Mouse (Mus musculus): Measurements from ENCODE around the gene Rbm38. TPM values are rescaled to one million over a fixed set of nuclear protein-coding genes. Genes with fewer than 3 reads are reported as not detected.

The Rbm38 gene
- polyA plus RNA-seq, 1 experiment from 2014 or later: 147 TPM

GRCm38 (mm10) chr2:173036611-173037010 lies 16.3 kb downstream of the Rbm38 start:
- H3K9ac ChIP-seq: no peak overlapping the region
- peaks cover 47% of the 10 kb centered on the region for H3K4me1 ChIP-seq (replicated peaks)
- no peaks in the 10 kb centered on the region for H3K9me3 ChIP-seq (replicated peaks)
- peak overlapping the region; percentile 25 for H3K4me2 ChIP-seq
- ATAC-seq (ENCODE audit: insufficient number of reproducible peaks, low FRiP score): no peak
- no peaks in the 10 kb centered on the region for H3K27me3 ChIP-seq (replicated peaks)
- H3K4me3 ChIP-seq: no peak overlapping the region
- peak overlapping the region; percentile 70 for H3K27ac ChIP-seq (ENCODE audit: poor library complexity, severe bottlenecking)
- WGBS: 47% methylated on average over 4 of the region's 4 CpGs
- H3K36me3 ChIP-seq: peaks cover 45% of the 10 kb centered on the region

GRCm38 (mm10) chr2:173037347-173037746 lies 17.0 kb downstream of the Rbm38 start:
- 61% methylated on average over 5 of the region's 5 CpGs for WGBS
- Histone ChIP-seq H3K4me3 (no peak overlapping the region), H3K4me1 (replicated peaks) (peaks cover 47% of the 10 kb centered on the region), H3K27me3 (replicated peaks) (no peaks in the 10 kb centered on the region), H3K27ac (ENCODE audit: poor library complexity, severe bottlenecking) (peak overlapping the region; percentile 70), H3K36me3 (peaks cover 38% of the 10 kb centered on the region), H3K4me2 (peak overlapping the region; percentile 11; the same call in 1 of the 2 replicates), H3K9me3 (replicated peaks) (no peaks in the 10 kb centered on the region), H3K9ac (no peak overlapping the region)
- 0 out of 2 replicates have a peak, but pooled peaks have one; percentile 10 for ATAC-seq (ENCODE audit: insufficient number of reproducible peaks, low FRiP score)

- WGBS: 47% methylated on average over 7 of the region's 7 CpGs
- peaks cover 31% of the 10 kb centered on the region for H3K36me3 ChIP-seq
- peak overlapping the region; percentile 70 for H3K27ac ChIP-seq (ENCODE audit: poor library complexity, severe bottlenecking)
- no peak overlapping the region for H3K4me3 ChIP-seq
- H3K4me2 ChIP-seq: peak overlapping the region; percentile 13; the same call in 1 of the 2 replicates
- H3K27me3 ChIP-seq (replicated peaks): no peaks in the 10 kb centered on the region
- no peak overlapping the region for H3K9ac ChIP-seq
- peaks cover 54% of the 10 kb centered on the region for H3K4me1 ChIP-seq (replicated peaks)
- peak; percentile 85 for ATAC-seq (ENCODE audit: insufficient number of reproducible peaks, low FRiP score)
- no peaks in the 10 kb centered on the region for H3K9me3 ChIP-seq (replicated peaks)
These were observed 17.7 kb downstream of the Rbm38 start for GRCm38 (mm10) chr2:173037827-173038607.

- H3K36me3 ChIP-seq: peaks cover 21% of the 10 kb centered on the region
- ATAC-seq (ENCODE audit: insufficient number of reproducible peaks, low FRiP score): no peak
- H3K27me3 ChIP-seq (replicated peaks): no peaks in the 10 kb centered on the region
- H3K4me1 ChIP-seq (replicated peaks): peaks cover 57% of the 10 kb centered on the region
- no peak overlapping the region for H3K4me3 ChIP-seq
- H3K9me3 ChIP-seq (replicated peaks): no peaks in the 10 kb centered on the region
- no peak overlapping the region for H3K9ac ChIP-seq
- H3K27ac ChIP-seq (ENCODE audit: poor library complexity, severe bottlenecking): peak overlapping the region; percentile 32
- 92% methylated on average over 4 of the region's 4 CpGs for WGBS
- H3K4me2 ChIP-seq: no peak overlapping the region
These were observed 18.7 kb downstream of the Rbm38 start for GRCm38 (mm10) chr2:173039041-173039440.

- no peak for ATAC-seq (ENCODE audit: insufficient number of reproducible peaks, low FRiP score)
- Histone ChIP-seq H3K27me3 (replicated peaks) (no peaks in the 10 kb centered on the region), H3K27ac (ENCODE audit: poor library complexity, severe bottlenecking) (no peak overlapping the region), H3K4me1 (replicated peaks) (peaks cover 52% of the 10 kb centered on the region), H3K9me3 (replicated peaks) (no peaks in the 10 kb centered on the region), H3K9ac (no peak overlapping the region), H3K4me2 (no peak overlapping the region), H3K36me3 (peaks cover 4% of the 10 kb centered on the region; the same call in 1 of the 2 replicates), H3K4me3 (no peak overlapping the region)
- WGBS: 91% methylated on average over 3 of the region's 3 CpGs
These were observed 20.5 kb downstream of the Rbm38 start for GRCm38 (mm10) chr2:173040803-173041202.

GRCm38 (mm10) chr2:173041242-173041641 lies 20.9 kb downstream of the Rbm38 start:
- H3K9me3 ChIP-seq (replicated peaks): no peaks in the 10 kb centered on the region
- H3K4me3 ChIP-seq: no peak overlapping the region
- no peak for ATAC-seq (ENCODE audit: insufficient number of reproducible peaks, low FRiP score)
- 0 out of 2 replicates have a peak, but pooled peaks cover under 1% of the 10 kb centered on the region for H3K36me3 ChIP-seq
- no peak overlapping the region for H3K9ac ChIP-seq
- no peak overlapping the region for H3K4me2 ChIP-seq
- H3K4me1 ChIP-seq (replicated peaks): peaks cover 52% of the 10 kb centered on the region
- 60% methylated on average over 5 of the region's 5 CpGs for WGBS
- H3K27ac ChIP-seq (ENCODE audit: poor library complexity, severe bottlenecking): no peak overlapping the region
- no peaks in the 10 kb centered on the region for H3K27me3 ChIP-seq (replicated peaks)

GRCm38 (mm10) chr2:173041893-173042292 lies 21.6 kb downstream of the Rbm38 start:
- H3K27me3 ChIP-seq (replicated peaks): no peaks in the 10 kb centered on the region
- H3K36me3 ChIP-seq: no peaks in the 10 kb centered on the region
- 50% methylated on average over 1 of the region's 1 CpGs for WGBS
- H3K4me2 ChIP-seq: no peak overlapping the region
- H3K27ac ChIP-seq (ENCODE audit: poor library complexity, severe bottlenecking): no peak overlapping the region
- no peak overlapping the region for H3K4me3 ChIP-seq
- ATAC-seq (ENCODE audit: insufficient number of reproducible peaks, low FRiP score): no peak
- H3K4me1 ChIP-seq (replicated peaks): peaks cover 54% of the 10 kb centered on the region
- no peaks in the 10 kb centered on the region for H3K9me3 ChIP-seq (replicated peaks)
- no peak overlapping the region for H3K9ac ChIP-seq

GRCm38 (mm10) chr2:173042504-173043162 lies 22.3 kb downstream of the Rbm38 start:
- H3K27me3 ChIP-seq (replicated peaks): no peaks in the 10 kb centered on the region
- H3K4me1 ChIP-seq (replicated peaks): peaks cover 61% of the 10 kb centered on the region
- no peak for ATAC-seq (ENCODE audit: insufficient number of reproducible peaks, low FRiP score)
- no peaks in the 10 kb centered on the region for H3K36me3 ChIP-seq
- peak overlapping the region; percentile 68 for H3K27ac ChIP-seq (ENCODE audit: poor library complexity, severe bottlenecking)
- H3K9ac ChIP-seq: no peak overlapping the region
- no peak overlapping the region for H3K4me3 ChIP-seq
- 33% methylated on average over 11 of the region's 11 CpGs for WGBS
- no peak overlapping the region for H3K4me2 ChIP-seq
- H3K9me3 ChIP-seq (replicated peaks): no peaks in the 10 kb centered on the region

GRCm38 (mm10) chr2:173044198-173044970 lies 24.1 kb downstream of the Rbm38 start:
- H3K27ac ChIP-seq (ENCODE audit: poor library complexity, severe bottlenecking): peak overlapping the region; percentile 17; the same call in 1 of the 2 replicates
- H3K9ac ChIP-seq: no peak overlapping the region
- H3K27me3 ChIP-seq (replicated peaks): no peaks in the 10 kb centered on the region

GRCm38 (mm10) chr2:173046582-173047297 lies 26.4 kb downstream of the Rbm38 start:
- no peaks in the 10 kb centered on the region for H3K27me3 ChIP-seq (replicated peaks)
- WGBS: 39% methylated on average over 15 of the region's 15 CpGs
- no peaks in the 10 kb centered on the region for H3K36me3 ChIP-seq
- peak; percentile 37 for ATAC-seq (ENCODE audit: insufficient number of reproducible peaks, low FRiP score)
- peak overlapping the region; percentile 91 for H3K27ac ChIP-seq (ENCODE audit: poor library complexity, severe bottlenecking)
- H3K4me1 ChIP-seq (replicated peaks): peaks cover 85% of the 10 kb centered on the region
- peak overlapping the region; percentile 24; the same call in 1 of the 2 replicates for H3K4me2 ChIP-seq
- H3K9ac ChIP-seq: peak overlapping the region; percentile 55
- no peak overlapping the region for H3K4me3 ChIP-seq
- no peaks in the 10 kb centered on the region for H3K9me3 ChIP-seq (replicated peaks)

More at GRCm38 (mm10) chr2:173044198-173044970, 24.1 kb downstream of the Rbm38 start:
- Histone ChIP-seq H3K36me3 (no peaks in the 10 kb centered on the region), H3K4me2 (no peak overlapping the region), H3K4me1 (replicated peaks) (peaks cover 73% of the 10 kb centered on the region), H3K4me3 (no peak overlapping the region), H3K9me3 (replicated peaks) (no peaks in the 10 kb centered on the region)
- 65% methylated on average over 18 of the region's 18 CpGs for WGBS
- ATAC-seq (ENCODE audit: insufficient number of reproducible peaks, low FRiP score): no peak

Data from heart, embryonic 12.5 days (tissue).